Mouse (Mus musculus): ENCODE measurements around the gene Cd47.

DNA sequence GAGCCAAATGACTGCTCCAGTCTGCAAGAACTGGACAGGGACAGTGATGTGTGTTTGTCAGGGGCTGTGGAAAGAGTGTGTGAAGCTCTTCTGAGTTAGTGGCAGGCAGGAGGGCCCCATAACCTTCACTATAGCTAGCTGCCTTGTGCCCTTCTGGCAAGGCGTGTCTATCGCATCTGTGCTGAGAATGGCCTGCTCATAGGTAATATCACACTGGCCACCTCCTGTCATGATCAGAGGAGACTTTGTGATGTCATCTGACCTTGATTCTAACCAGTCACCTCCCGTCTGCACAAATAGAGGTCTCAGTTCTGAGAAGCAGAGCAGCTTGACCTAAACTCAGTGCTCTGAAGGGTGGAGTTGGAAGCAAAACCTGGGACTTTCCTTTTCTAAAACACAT lies 148.0 kb downstream of the Cd47 start:
- TF ChIP-seq CTCF (IDR thresholded peaks at IDR 0.05; ENCODE audit: low read depth, low read length) (no peak), POLR2A (IDR thresholded peaks at IDR 0.05; ENCODE audit: extremely low read depth, insufficient read depth, low read length) (no peak)

All from liver, adult 2 months (tissue).